ENCODE assay signal across 9 mouse cellular contexts in genomic region chr5:151125985-151126607, GRCm38 (mm10).
DNase-seq lines count a peak whose midpoint lies in the region; ATAC-seq and TF ChIP-seq lines count a peak whose summit lies in the region.
"Had no signal": no experiment of that assay in that cellular context is flagged by ENCODE, and none has a peak within 500 bp of the region (broad histone marks: within the 10 kb centered on the region; RNA-seq: fewer than 3 reads in every experiment).

No protein-coding gene starts in this region.

- no peaks in the 10 kb centered on the region for H3K27me3 ChIP-seq in intestine, embryonic 15.5 days (replicated peaks)
- H3K27me3 ChIP-seq in neural tube, embryonic 15.5 days (replicated peaks): no peaks in the 10 kb centered on the region

- intact Hi-C loops in left cerebral cortex, adult 2 months (cut with DNase I): no loop called here
- intact Hi-C loops in left cerebral cortex, postnatal 10 days (cut with DNase I): no loop called here

- peak; percentile 77 for ATAC-seq in intestine, embryonic 15.5 days
- no peak for ATAC-seq in neural tube, embryonic 15.5 days (ENCODE audit: low FRiP score)
- ATAC-seq in inflammation-experienced regulatory T-cells, adult 6 months: no peak

- DNase-seq in embryo, embryonic 11 days: peak; percentile 43
- DNase-seq in embryo, embryonic 10 days (ENCODE audit: low spot score): no peak
- DNase-seq in left cerebral cortex, adult 2 months (ENCODE audit: extremely low spot score in 1 of 2, low spot score in 2 of 2): no peak
- no peak for DNase-seq in left cerebral cortex, postnatal 10 days (ENCODE audit: extremely low spot score in 1 of 2, low spot score in 2 of 2)
- no peak for DNase-seq in layer of hippocampus, adult 9-11 months

- no peaks in the 10 kb centered on the region for H3K36me3 ChIP-seq in intestine, embryonic 15.5 days
- H3K36me3 ChIP-seq in neural tube, embryonic 15.5 days: no peaks in the 10 kb centered on the region

- H3K9me3 ChIP-seq in intestine, embryonic 15.5 days: no peaks in the 10 kb centered on the region
- H3K9me3 ChIP-seq in neural tube, embryonic 15.5 days (replicated peaks): 0 out of 2 replicates have a peak, but pooled peaks cover 2% of the 10 kb centered on the region

- peak overlapping the region; percentile 32 for H3K4me3 ChIP-seq in left cerebral cortex, adult 2 months
- peak overlapping the region; percentile 33 for H3K4me3 ChIP-seq in intestine, embryonic 15.5 days (replicated peaks)
- peak overlapping the region; percentile 7 for H3K4me3 ChIP-seq in neural tube, embryonic 15.5 days (replicated peaks)

- H3K27ac ChIP-seq in left cerebral cortex, adult 2 months: no peak overlapping the region; the same call in 1 of the 2 replicates
- H3K27ac ChIP-seq in intestine, embryonic 15.5 days: peak overlapping the region; percentile 81; the same call in 1 of the 2 replicates
- H3K27ac ChIP-seq in neural tube, embryonic 15.5 days (replicated peaks): peak overlapping the region; percentile 43
- H3K27ac ChIP-seq: macrophage had no signal

- H3K9ac ChIP-seq in intestine, embryonic 15.5 days: no peak overlapping the region; the same call in 1 of the 2 replicates
- H3K9ac ChIP-seq in neural tube, embryonic 15.5 days (replicated peaks): no peak overlapping the region

- 35% methylated on average over 6 of the region's 6 CpGs for WGBS in intestine, embryonic 15.5 days
- WGBS in neural tube, embryonic 15.5 days: 41% methylated on average over 6 of the region's 6 CpGs

- H3K4me2 ChIP-seq in intestine, embryonic 15.5 days (replicated peaks): peak overlapping the region; percentile 51
- peak overlapping the region; percentile 38 for H3K4me2 ChIP-seq in neural tube, embryonic 15.5 days

- 0 out of 2 replicates have a peak, but pooled peaks cover 13% of the 10 kb centered on the region for H3K4me1 ChIP-seq in intestine, embryonic 15.5 days (replicated peaks)
- H3K4me1 ChIP-seq in neural tube, embryonic 15.5 days: peaks cover 13% of the 10 kb centered on the region

- TF ChIP-seq CTCF in left cerebral cortex, adult 2 months (IDR thresholded peaks at IDR 0.05): no peak
